Mouse (Mus musculus) ES-Bruce4 (cell line): ENCODE results near the gene Hes5.

ENCODE experiments used
- CTCF ChIP-seq: IDR thresholded peaks from one replicate; pipeline ENCODE4 v1.8.1; 2011; ENCODE audit warnings: low read depth, low read length
- POLR2A ChIP-seq: IDR thresholded peaks from one replicate; pipeline ENCODE4 v1.8.1; 2011; ENCODE audit warnings: low read length; ENCODE audit not compliant: insufficient read depth

DNA sequence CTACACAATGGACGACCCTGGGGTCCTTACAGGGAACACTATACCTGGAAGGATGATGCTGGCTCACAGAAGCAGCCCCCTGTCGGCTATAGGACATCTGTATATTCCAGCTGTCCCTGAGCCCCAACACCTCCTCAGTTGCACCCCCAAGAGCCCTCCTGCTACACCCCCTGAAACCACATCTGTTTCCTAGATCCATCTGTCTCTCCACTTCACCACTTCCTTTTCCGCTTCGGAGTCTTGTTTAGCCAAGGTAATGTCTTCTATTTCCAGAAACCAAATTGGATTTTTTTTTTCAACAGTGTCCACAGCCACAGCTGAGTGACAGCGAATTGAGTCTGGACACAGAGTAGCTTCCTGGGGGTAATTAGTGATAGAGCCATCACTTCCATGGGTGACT, 38.7 kb downstream of the Hes5 start:
- no peak for TF ChIP-seq CTCF
- no peak for TF ChIP-seq POLR2A
